Mouse (Mus musculus): ENCODE measurements around the gene Slc30a1. TPM values are rescaled to one million over a fixed set of nuclear protein-coding genes. Genes with fewer than 3 reads are reported as not detected.

The Slc30a1 gene
- polyA plus RNA-seq, 1 experiment, result 8.4 TPM

DNA sequence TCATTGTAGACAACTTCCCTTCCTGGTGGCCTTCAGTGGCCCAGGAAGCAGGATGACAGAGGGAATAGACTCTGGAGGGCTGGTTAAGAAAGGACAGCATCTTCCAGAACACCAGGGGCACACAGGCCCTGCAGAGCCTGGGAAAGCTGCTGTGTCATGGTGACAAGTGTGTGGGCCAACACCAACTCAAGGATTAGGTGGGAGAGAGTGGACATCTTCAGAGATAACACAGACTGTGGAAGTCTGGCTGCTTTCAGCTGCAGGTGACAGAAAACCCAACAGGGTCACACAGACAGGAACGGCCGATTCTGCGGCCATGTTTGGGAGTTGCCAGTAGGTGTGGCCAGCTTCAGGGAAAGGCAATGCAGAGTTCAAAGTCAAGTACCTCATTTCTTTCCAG lies 26.3 kb upstream of the Slc30a1 start:
- 99% methylated on average over 3 of the region's 3 CpGs for WGBS
- no peaks in the 10 kb centered on the region for H3K4me1 ChIP-seq (replicated peaks; ENCODE audit: control insufficient read depth, insufficient read depth, low read length)
- no peak for TF ChIP-seq CTCF (IDR thresholded peaks at IDR 0.05; ENCODE audit: borderline replicate concordance, control insufficient read depth, extremely low read depth, insufficient read depth, low read length, poor library complexity)
- no peak for TF ChIP-seq POLR2A (IDR thresholded peaks at IDR 0.05; ENCODE audit: control insufficient read depth, extremely low read depth, insufficient read depth, low read length, poor library complexity)
- no peaks in the 10 kb centered on the region for H3K27me3 ChIP-seq (ENCODE audit: control insufficient read depth, insufficient read depth, low read length)
- no peaks in the 10 kb centered on the region for H3K36me3 ChIP-seq (ENCODE audit: control insufficient read depth, insufficient read depth, low read length)
- DNase-seq, result no peak
- no peak overlapping the region for H3K27ac ChIP-seq (ENCODE audit: control insufficient read depth, insufficient read depth, low read length)
- H3K4me3 ChIP-seq (ENCODE audit: control insufficient read depth, insufficient read depth, low read length), result no peak overlapping the region

DNA sequence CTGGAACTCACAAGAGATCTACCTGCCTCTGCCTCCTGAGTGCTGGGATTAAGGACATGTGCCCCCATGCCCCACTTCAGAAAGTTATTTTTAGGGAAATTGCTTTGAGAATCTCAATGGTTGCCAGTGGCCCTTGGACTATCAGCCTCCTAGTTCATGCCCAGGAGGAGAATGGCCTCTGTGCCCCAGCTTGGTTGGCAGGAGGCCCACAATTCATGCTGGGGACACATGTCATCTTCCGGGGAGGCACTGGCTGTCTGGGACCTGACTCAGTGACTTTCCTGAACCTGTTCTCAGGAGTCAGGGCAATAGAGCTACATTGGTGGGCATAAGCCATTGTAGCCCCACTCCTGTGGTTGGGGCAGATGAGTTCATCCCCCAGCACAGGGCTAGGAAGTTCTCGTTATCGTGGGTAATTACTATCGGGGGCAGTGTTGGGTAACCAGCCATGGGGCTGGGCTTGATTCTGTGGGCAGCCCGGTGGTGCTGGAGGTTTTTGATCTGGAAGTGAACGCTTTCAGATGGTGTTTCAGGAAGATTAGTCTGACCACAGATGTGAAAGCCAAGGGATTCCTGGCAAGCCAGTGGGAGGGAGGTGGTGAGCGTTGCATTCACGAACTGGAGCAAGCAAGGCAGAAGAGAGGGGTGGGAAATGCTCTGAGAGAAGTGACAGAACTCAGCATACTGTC lies 25.5 kb upstream of the Slc30a1 start:
- no peak overlapping the region for H3K27ac ChIP-seq (ENCODE audit: control insufficient read depth, insufficient read depth, low read length)
- no peak for DNase-seq
- no peaks in the 10 kb centered on the region for H3K36me3 ChIP-seq (ENCODE audit: control insufficient read depth, insufficient read depth, low read length)
- WGBS, result 11% methylated on average over 8 of the region's 8 CpGs
- no peaks in the 10 kb centered on the region for H3K27me3 ChIP-seq (ENCODE audit: control insufficient read depth, insufficient read depth, low read length)
- H3K4me3 ChIP-seq (ENCODE audit: control insufficient read depth, insufficient read depth, low read length), result no peak overlapping the region
- no peak for TF ChIP-seq CTCF (IDR thresholded peaks at IDR 0.05; ENCODE audit: borderline replicate concordance, control insufficient read depth, extremely low read depth, insufficient read depth, low read length, poor library complexity)
- no peak for TF ChIP-seq POLR2A (IDR thresholded peaks at IDR 0.05; ENCODE audit: control insufficient read depth, extremely low read depth, insufficient read depth, low read length, poor library complexity)
- no peaks in the 10 kb centered on the region for H3K4me1 ChIP-seq (replicated peaks; ENCODE audit: control insufficient read depth, insufficient read depth, low read length)

DNA sequence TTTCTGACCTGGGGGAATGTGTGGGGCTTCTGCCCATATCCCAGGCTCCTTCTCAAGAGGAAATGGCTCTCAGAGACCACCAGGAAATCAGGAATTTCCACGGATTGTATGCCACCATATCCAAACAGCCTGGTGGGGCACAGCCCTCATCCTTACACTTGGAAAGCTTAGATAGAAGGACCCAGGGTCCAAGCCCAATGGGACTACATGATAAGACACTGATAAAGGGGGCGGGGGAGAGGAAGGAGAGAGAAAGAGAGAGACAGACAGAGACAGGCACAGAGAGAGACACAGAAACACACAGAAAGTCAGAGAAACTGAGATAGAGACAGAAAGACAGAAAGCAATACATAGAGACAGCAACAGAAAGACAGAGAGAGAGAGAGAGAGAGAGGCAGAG lies 24.9 kb upstream of the Slc30a1 start:
- Histone ChIP-seq H3K27me3 (ENCODE audit: control insufficient read depth, insufficient read depth, low read length) (no peaks in the 10 kb centered on the region), H3K4me1 (replicated peaks; ENCODE audit: control insufficient read depth, insufficient read depth, low read length) (no peaks in the 10 kb centered on the region), H3K27ac (ENCODE audit: control insufficient read depth, insufficient read depth, low read length) (no peak overlapping the region), H3K36me3 (ENCODE audit: control insufficient read depth, insufficient read depth, low read length) (no peaks in the 10 kb centered on the region), H3K4me3 (ENCODE audit: control insufficient read depth, insufficient read depth, low read length) (no peak overlapping the region)
- DNase-seq, result no peak
- WGBS, result 50% methylated on average over 2 of the region's 2 CpGs
- TF ChIP-seq CTCF (IDR thresholded peaks at IDR 0.05; ENCODE audit: borderline replicate concordance, control insufficient read depth, extremely low read depth, insufficient read depth, low read length, poor library complexity), result no peak
- no peak for TF ChIP-seq POLR2A (IDR thresholded peaks at IDR 0.05; ENCODE audit: control insufficient read depth, extremely low read depth, insufficient read depth, low read length, poor library complexity)

DNA sequence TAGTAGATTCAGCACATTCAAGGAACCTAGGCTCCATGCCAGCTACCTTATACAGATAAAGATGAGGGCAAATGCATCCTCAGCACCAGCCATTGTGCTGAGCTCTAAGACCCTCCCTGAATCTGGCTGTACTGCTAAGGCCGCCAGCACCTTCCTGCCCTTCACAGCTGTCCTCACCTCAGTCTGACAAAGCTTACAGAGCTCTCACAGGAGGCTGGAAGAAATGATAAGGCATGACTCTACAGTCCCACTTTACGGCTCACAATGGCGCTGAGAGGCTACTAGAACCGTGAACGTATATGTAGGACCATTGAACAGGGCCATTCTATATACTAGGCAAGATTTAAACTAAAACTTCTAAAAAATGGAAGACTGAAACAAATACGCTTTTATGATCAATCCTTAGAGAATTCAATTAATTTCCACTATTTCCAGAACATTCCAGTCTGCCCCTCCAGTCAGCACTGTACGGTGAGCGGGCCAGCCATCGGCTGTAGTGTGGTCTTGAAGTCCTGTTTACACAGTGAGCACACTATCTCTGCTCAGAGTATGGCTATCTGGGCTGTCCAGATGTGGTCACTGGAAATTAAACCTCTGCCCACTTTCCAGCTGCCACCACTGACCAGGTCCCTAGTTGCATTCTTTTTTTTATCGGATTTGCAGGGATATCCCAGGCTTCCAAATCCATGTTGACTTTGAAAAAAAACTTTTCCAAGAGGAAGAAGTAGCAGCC lies 23.9 kb upstream of the Slc30a1 start:
- no peaks in the 10 kb centered on the region for H3K4me1 ChIP-seq (replicated peaks; ENCODE audit: control insufficient read depth, insufficient read depth, low read length)
- H3K27ac ChIP-seq (ENCODE audit: control insufficient read depth, insufficient read depth, low read length), result no peak overlapping the region
- DNase-seq, result no peak
- no peaks in the 10 kb centered on the region for H3K27me3 ChIP-seq (ENCODE audit: control insufficient read depth, insufficient read depth, low read length)
- H3K4me3 ChIP-seq (ENCODE audit: control insufficient read depth, insufficient read depth, low read length), result no peak overlapping the region
- no peaks in the 10 kb centered on the region for H3K36me3 ChIP-seq (ENCODE audit: control insufficient read depth, insufficient read depth, low read length)
- WGBS, result 95% methylated on average over 10 of the region's 10 CpGs
- TF ChIP-seq CTCF (IDR thresholded peaks at IDR 0.05; ENCODE audit: borderline replicate concordance, control insufficient read depth, extremely low read depth, insufficient read depth, low read length, poor library complexity) (no peak), POLR2A (IDR thresholded peaks at IDR 0.05; ENCODE audit: control insufficient read depth, extremely low read depth, insufficient read depth, low read length, poor library complexity) (no peak)

DNA sequence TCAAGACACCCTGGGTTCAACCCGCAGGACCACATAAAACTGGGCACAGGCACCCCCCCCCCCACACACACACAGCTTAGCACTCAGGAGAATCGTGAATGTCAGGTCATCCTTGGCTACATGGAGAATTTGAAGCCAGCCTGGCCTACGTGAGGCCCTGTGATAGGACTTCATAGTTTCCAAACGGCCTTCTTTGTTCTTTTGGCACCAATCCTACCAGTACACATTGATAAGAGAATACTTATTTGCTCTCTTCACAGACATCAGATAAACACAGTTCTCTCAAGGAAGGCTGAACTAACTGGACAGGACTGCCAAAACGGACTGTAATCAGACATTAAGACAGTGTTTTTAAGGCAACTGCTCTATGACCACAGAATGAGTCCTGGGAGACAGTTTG lies 22.9 kb upstream of the Slc30a1 start:
- Histone ChIP-seq H3K27ac (ENCODE audit: control insufficient read depth, insufficient read depth, low read length) (no peak overlapping the region), H3K27me3 (ENCODE audit: control insufficient read depth, insufficient read depth, low read length) (no peaks in the 10 kb centered on the region), H3K4me1 (replicated peaks; ENCODE audit: control insufficient read depth, insufficient read depth, low read length) (no peaks in the 10 kb centered on the region), H3K36me3 (ENCODE audit: control insufficient read depth, insufficient read depth, low read length) (no peaks in the 10 kb centered on the region), H3K4me3 (ENCODE audit: control insufficient read depth, insufficient read depth, low read length) (no peak overlapping the region)
- WGBS, result 87% methylated on average over 5 of the region's 5 CpGs
- TF ChIP-seq CTCF (IDR thresholded peaks at IDR 0.05; ENCODE audit: borderline replicate concordance, control insufficient read depth, extremely low read depth, insufficient read depth, low read length, poor library complexity) (no peak), POLR2A (IDR thresholded peaks at IDR 0.05; ENCODE audit: control insufficient read depth, extremely low read depth, insufficient read depth, low read length, poor library complexity) (no peak)
- no peak for DNase-seq

DNA sequence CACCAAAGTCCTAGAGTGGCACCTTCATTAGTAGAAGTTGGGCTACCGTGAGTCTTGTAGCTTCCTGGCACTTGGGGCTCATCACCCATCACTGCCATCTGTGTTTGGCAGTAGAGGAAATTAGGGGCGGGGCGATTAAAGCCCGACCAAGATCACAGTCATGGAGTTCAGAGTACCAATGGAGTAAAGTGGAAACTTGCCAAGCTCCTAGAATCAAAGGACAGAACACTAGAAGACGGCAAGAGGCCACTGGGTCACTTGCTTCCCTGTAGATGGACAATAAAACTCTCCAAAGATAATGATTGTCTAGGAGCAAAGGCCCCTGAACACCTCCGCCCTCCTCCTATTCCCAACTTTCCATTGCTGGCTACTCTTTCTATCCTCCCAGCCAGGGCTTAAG lies 14.7 kb upstream of the Slc30a1 start:
- no peaks in the 10 kb centered on the region for H3K36me3 ChIP-seq (ENCODE audit: control insufficient read depth, insufficient read depth, low read length)
- H3K27me3 ChIP-seq (ENCODE audit: control insufficient read depth, insufficient read depth, low read length), result no peaks in the 10 kb centered on the region
- no peak for DNase-seq
- no peak overlapping the region for H3K4me3 ChIP-seq (ENCODE audit: control insufficient read depth, insufficient read depth, low read length)
- H3K4me1 ChIP-seq (replicated peaks; ENCODE audit: control insufficient read depth, insufficient read depth, low read length), result no peaks in the 10 kb centered on the region
- WGBS, result 79% methylated on average over 6 of the region's 6 CpGs
- no peak overlapping the region for H3K27ac ChIP-seq (ENCODE audit: control insufficient read depth, insufficient read depth, low read length)
- TF ChIP-seq POLR2A (IDR thresholded peaks at IDR 0.05; ENCODE audit: control insufficient read depth, extremely low read depth, insufficient read depth, low read length, poor library complexity) (no peak), CTCF (IDR thresholded peaks at IDR 0.05; ENCODE audit: borderline replicate concordance, control insufficient read depth, extremely low read depth, insufficient read depth, low read length, poor library complexity) (no peak)

Measured in thymus, adult 2 months (tissue).